Mouse (Mus musculus): Measurements from ENCODE around the gene Gm5108.

DNA sequence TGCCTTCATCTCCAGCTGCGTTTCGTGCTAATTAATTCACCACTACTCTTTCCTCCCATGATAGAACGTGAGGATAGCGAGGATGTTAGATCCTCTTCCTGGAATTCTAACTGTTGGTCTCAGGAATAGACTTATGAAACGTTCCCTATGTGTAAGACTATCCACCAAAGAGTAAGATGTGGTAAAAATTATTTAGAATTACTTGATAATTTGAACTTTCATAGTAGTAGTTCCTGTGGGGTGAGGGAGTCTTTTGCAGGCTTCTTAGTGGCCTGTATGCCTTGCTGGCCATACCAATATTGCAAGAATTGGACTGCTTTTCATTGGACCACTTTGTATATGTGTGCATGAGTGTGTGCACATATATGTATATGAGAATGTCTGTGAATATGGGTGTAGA, 4.9 kb downstream of the Gm5108 start, which contains the start of gene Gm21905:
- TF ChIP-seq EP300 (IDR thresholded peaks at IDR 0.05; ENCODE audit: low read depth): no peak
- no peak for TF ChIP-seq CTCF (IDR thresholded peaks at IDR 0.05; ENCODE audit: low read depth)
